Mouse (Mus musculus): ENCODE results near the gene Efcab3.

- TF ChIP-seq CTCF (IDR thresholded peaks at IDR 0.05; ENCODE audit: low read depth) (no peak), EP300 (optimal IDR thresholded peaks at IDR 0.05) (no peak)
These were observed 83.2 kb downstream of the Efcab3 start, which contains the start of gene Gm10842 for GRCm38 (mm10) chr11:105146593-105146992.
